Mouse (Mus musculus) testis, postnatal 14 days (tissue): ENCODE measurements around the gene Coa3.
"Not testable (repeated sequence)": the region's sequence is repeated elsewhere in the genome, so short reads cannot be mapped to it uniquely, and the experiment has no call there.

Experiments
- DNase-seq: peaks from one replicate; pipeline ENCODE4 v3.0.0; 2021; ENCODE audit warnings: low spot score

Gene Coa3

GRCm38 (mm10) chr11:101278223-101279192 lies at the start of gene Coa3, which contains the start of gene Cntd1:
TSS of gene Coa3 (minus strand) at chr11:101279114.
TSS of gene Cntd1 (plus strand) at chr11:101279012.
- DNase-seq: peak; percentile 92

GRCm38 (mm10) chr11:101327311-101327710 lies 48.4 kb upstream of the Coa3 start:
- no peak for DNase-seq

- no peak for DNase-seq
Observed at GRCm38 (mm10) chr11:101326147-101326546, 47.2 kb upstream of the Coa3 start.

DNA sequence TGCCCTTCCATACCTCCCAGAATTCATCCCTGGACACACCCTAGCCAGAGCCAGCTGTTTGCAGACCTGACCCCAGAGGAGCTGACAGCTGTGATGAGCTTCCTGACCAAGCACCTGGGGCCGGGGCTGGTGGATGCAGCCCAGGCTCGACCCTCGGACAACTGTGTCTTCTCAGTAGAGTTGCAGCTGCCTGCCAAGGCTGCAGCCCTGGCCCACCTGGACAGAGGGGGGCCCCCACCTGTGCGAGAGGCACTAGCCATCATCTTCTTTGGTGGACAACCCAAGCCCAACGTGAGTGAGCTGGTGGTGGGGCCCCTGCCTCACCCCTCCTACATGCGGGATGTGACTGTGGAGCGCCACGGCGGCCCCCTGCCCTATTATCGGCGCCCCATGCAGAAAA lies 46.3 kb upstream of the Coa3 start:
- DNase-seq: not testable (repeated sequence)

DNA sequence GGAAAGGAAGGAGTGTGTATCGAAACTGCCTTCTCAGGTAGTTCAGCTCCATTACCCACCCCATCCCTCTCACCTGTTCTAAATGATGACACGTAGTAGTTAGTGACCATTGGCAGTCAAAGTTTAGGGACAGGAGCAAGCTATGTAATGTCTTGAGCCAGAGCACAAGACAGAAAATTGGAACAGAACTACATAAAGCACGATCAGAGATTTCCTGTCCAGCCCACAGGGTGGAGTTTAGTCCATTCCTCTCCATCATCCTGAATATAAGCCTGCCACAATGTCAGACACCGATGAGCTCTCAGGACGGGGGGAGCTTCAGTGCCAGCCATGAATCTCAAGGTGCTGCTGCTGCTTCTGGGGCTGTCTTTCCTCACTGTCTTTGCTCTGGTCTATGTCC lies 45.8 kb upstream of the Coa3 start, which contains the start of gene Aoc2:
Gene Aoc2, plus strand, starts transcription at position 301 of the 400 bp plus-strand sequence.
- DNase-seq: no peak

GRCm38 (mm10) chr11:101323609-101324008 lies 44.7 kb upstream of the Coa3 start:
- no peak for DNase-seq

DNA sequence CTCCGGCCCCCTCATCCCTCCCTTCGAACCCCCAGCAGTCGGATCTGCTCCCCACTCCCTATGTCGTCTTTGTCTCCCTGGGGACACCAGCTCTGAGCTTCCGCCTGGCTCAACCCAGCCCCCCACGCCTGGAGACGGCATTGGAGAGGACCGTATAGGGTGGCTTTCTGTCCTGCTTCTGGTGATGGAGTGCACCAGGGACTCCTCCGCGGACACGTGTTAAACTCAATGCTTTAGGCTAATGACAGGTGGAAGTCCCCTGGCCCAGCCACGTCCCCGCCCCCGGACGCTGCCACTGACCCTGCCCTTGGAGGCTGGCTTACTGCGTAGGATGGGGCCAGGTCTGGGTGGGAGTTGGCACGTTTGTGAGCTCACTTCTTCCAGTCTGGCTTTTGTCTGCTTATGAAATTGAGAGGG lies 37.6 kb upstream of the Coa3 start:
- no peak for DNase-seq

GRCm38 (mm10) chr11:101315665-101316500 lies 37.0 kb upstream of the Coa3 start, which contains the start of gene Psme3:
TSS of gene Psme3 (plus strand) at chr11:101316213.
- peak; percentile 94 for DNase-seq

GRCm38 (mm10) chr11:101315082-101315650 lies 36.3 kb upstream of the Coa3 start:
- DNase-seq: no peak

DNA sequence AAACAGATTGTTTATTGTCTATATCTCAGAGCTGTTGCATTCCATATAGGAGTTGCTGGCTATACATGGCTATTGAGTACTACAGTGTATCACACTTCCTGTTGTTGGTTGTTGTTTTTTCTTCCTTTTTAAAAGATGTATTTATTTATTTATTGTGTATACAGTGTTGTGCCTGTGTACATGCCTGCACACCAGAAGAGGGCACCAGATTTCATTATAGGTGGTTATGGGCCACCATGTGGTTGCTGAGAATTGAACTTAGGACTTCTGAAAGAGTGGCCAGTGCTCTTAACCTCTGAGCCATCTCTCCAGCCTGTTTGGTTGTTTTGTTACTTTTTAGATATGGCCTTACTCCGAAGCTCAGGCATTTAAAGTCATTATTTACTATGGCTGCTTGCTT lies 35.7 kb upstream of the Coa3 start:
- no peak for DNase-seq

- no peak for DNase-seq
Observed at GRCm38 (mm10) chr11:101312150-101312549, 33.2 kb upstream of the Coa3 start.

- DNase-seq: no peak
Observed at GRCm38 (mm10) chr11:101311083-101311482, 32.2 kb upstream of the Coa3 start.

- no peak for DNase-seq
Observed at GRCm38 (mm10) chr11:101307744-101308143, 28.8 kb upstream of the Coa3 start.

DNA sequence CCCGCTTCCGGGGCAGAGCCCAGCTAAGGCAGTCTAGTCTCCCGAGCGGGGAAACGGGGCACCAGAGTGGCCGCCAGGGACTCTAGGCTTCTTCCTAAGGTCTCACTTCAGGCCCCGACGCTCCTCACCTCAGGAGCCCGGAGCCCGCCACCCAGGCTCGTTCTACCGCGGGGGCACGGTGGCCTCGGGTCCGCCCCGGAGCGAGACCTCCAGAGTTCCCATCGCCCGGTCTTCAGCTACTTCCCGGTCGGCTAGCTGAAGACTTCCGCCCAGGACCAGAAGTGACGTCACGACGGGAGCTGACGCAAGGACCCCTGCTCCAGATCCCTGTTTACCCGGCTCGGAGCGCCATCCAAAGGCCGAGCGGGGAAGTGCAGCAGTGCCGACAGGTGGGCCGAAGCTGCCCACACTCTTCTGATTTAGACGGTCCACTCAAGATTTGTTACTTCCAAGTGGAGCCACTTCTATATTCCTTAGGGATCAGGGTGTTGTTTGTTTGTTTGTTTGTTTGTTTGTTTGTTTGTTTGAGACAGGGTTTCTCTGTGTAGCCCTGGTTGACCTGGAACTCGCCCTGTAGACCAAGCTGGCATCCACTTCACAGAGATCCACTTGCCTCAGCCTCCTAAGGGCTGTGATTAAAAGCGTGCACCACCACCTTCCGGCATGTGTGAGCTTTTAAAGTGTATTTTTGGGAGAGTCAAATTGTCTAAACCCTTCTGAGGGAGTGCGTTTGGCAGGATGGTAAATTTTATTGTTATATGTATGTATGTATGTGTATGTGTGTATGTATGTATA lies 23.3 kb upstream of the Coa3 start, which contains the start of gene Becn1:
Gene Becn1, minus strand, starts transcription at position 283 of the 795 bp plus-strand sequence.
- DNase-seq: peak; percentile 96

DNA sequence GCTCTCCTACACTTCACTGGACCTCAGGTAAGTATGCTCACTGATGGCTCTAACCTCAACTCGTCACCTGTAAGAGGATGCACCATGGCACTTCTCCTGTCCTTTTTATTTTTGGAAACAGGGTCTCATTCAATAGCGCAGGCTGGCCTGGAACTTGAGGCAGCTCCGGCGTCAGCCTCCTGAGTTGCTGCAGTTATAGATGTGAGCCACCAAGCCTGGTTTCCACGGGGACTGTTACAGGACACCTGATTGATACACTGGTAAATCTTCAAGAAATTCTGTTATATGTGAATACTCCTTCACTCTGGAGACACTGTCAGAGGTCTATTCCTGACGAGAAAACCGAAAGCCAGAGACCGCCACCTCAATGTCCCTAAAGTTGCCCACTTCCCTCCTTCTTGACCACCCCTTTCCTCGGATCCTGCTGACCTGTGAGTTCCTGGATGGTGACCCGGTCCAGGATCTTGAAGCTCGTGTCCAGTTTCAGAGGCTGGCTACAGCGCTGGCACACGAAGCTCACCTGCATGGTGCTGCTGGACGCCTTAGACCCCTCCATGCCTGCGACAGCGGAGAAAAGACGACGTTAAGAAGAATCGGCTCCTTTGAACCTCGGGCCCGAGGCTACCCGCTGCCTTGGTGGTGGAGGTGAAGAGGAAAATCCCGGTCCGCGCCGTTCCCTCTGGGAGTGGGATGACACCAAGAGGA lies 22.5 kb upstream of the Coa3 start:
- DNase-seq: no peak

- DNase-seq: no peak
Observed at GRCm38 (mm10) chr11:101300881-101301280, 22.0 kb upstream of the Coa3 start.

- no peak for DNase-seq
Observed at GRCm38 (mm10) chr11:101295191-101295590, 16.3 kb upstream of the Coa3 start.

- DNase-seq: no peak
Observed at GRCm38 (mm10) chr11:101291231-101291630, 12.3 kb upstream of the Coa3 start.

DNA sequence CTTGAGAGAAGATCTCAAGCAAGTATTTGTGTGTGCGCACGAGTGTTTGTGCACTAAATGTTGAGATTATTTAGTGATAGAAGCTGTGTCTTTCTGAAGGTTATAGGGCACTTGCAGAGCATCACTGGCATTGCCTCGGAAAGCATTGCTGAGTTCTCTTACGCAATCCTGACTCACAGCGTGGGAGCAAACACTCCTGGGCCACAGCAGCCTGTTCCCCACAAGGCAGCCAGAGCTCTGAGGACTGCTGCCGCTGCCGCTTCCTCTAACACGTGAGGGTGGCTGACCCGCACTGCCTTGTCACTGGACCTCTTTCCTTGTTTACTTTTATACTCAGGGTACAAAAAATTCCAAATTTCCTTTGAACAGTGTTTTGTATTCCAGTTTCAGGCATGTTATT lies 8.4 kb upstream of the Coa3 start:
- no peak for DNase-seq

DNA sequence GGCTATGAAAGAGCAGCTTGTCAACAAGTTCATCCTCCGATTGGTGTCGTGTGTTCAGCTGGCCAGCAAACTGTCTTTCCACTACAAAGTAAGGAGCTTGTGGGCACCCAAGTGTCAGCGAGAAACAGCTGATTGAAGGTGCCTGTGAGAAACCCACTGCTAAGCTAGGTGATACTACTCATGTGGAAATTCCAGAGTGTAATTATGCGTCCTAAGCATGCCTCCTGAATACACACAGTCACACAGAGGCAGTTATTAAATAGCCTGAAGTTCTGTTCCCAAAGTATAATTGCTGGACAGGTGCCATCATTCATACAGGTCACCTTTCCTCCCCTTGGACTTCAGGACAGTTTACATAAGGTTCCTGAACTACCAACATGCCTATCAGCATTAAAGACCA lies 4.9 kb upstream of the Coa3 start:
- no peak for DNase-seq

GRCm38 (mm10) chr11:101282896-101283295 lies 4.0 kb upstream of the Coa3 start:
- DNase-seq: no peak
